Comparison of ENCODE assay signal across 10 mouse cellular contexts in the genomic region with DNA sequence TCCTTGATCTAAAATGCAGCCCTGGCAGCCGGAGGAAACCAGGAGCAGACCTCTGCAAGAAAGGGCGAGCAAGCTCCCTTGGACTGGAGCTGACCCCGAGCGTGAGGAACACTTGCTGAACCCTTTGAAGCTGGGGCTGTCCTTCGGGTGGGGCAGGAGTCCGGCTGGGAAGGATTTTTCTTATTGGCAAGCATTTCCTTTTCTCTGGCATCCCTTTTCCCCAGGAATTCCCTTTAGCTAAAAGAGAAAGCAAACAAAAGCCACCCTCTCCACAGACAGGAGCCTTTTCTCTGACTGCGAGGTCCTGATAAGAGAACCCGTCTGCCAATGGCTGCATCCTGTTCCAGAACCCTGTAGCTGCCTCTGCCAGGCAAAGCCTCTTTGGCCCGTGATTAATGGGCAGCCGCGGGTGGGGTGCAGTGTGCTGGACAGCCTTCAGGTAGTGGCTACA.
DNase-seq lines count a peak whose midpoint lies in the region; ATAC-seq and TF ChIP-seq lines count a peak whose summit lies in the region.
"Had no signal": no experiment of that assay in that cellular context is flagged by ENCODE, and none has a peak within 500 bp of the region (broad histone marks: within the 10 kb centered on the region; RNA-seq: fewer than 3 reads in every experiment).

No protein-coding gene starts in this region.

- DNase-seq in heart, adult 11 months: peak; percentile 96
- DNase-seq in heart, postnatal 25 days (ENCODE audit: low spot score): no peak
- DNase-seq in adrenal gland, adult 2 months: peak; percentile 63
- DNase-seq in heart, postnatal 0 days (ENCODE audit: low spot score): peak; percentile 50
- DNase-seq in left cerebral cortex, adult 9 months (ENCODE audit: low spot score in 2 of 2): no peak
- DNase-seq in cerebellum, adult 18-20 months: no peak

- H3K9me3 ChIP-seq in heart, postnatal 0 days (replicated peaks; ENCODE audit: control insufficient read depth, low read length): no peaks in the 10 kb centered on the region
- no peaks in the 10 kb centered on the region for H3K9me3 ChIP-seq in lung, embryonic 15.5 days
- H3K9me3 ChIP-seq: hindbrain, embryonic 15.5 days; liver, embryonic 15.5 days had no signal

- intact Hi-C loops in heart, postnatal 25 days (cut with DNase I): loop anchor here (5.0 kb wide), 1 partner anchor 51 kb away; no protein-coding TSS in a partner anchor

- H3K4me2 ChIP-seq in heart, postnatal 0 days (ENCODE audit: low read depth, low read length): peak overlapping the region; percentile 35
- H3K4me2 ChIP-seq in lung, embryonic 15.5 days: peak overlapping the region; percentile 21
- H3K4me2 ChIP-seq: hindbrain, embryonic 15.5 days; liver, embryonic 15.5 days had no signal

- no peak overlapping the region for H3K4me3 ChIP-seq in heart, postnatal 0 days (ENCODE audit: low read depth, low read length)
- H3K4me3 ChIP-seq in lung, embryonic 15.5 days: no peak overlapping the region
- H3K4me3 ChIP-seq: hindbrain, embryonic 15.5 days; liver, embryonic 15.5 days had no signal

- H3K9ac ChIP-seq in heart, postnatal 0 days (replicated peaks; ENCODE audit: low read depth, low read length): no peak overlapping the region
- no peak overlapping the region for H3K9ac ChIP-seq in lung, embryonic 15.5 days
- H3K9ac ChIP-seq: hindbrain, embryonic 15.5 days; liver, embryonic 15.5 days had no signal

- no peak for TF ChIP-seq CTCF in heart, postnatal 0 days (IDR thresholded peaks at IDR 0.05; ENCODE audit: low read depth)

- peaks cover 8% of the 10 kb centered on the region for H3K4me1 ChIP-seq in heart, postnatal 0 days (ENCODE audit: control insufficient read depth, insufficient read depth)
- H3K4me1 ChIP-seq in lung, embryonic 15.5 days: peaks cover 21% of the 10 kb centered on the region
- H3K4me1 ChIP-seq: hindbrain, embryonic 15.5 days had no signal

- 20% methylated on average over 11 of the region's 11 CpGs for whole genome bisulfite sequencing in heart, postnatal 0 days
- WGBS in lung, embryonic 15.5 days: 11% methylated on average over 11 of the region's 11 CpGs

- peak; percentile 72 for ATAC-seq in heart, postnatal 0 days (ENCODE audit: insufficient read depth, low read depth)
- peak; percentile 80 for ATAC-seq in lung, embryonic 15.5 days (ENCODE audit: borderline replicate concordance, extremely low read depth, low FRiP score, low TSS enrichment)
- ATAC-seq in frontal cortex, adult (ENCODE audit: low TSS enrichment): no peak

- no peaks in the 10 kb centered on the region for H3K36me3 ChIP-seq in heart, postnatal 0 days (replicated peaks; ENCODE audit: control insufficient read depth, insufficient read depth, low read length)
- no peaks in the 10 kb centered on the region for H3K36me3 ChIP-seq in lung, embryonic 15.5 days
- H3K36me3 ChIP-seq: hindbrain, embryonic 15.5 days; liver, embryonic 15.5 days had no signal

- H3K27ac ChIP-seq in heart, postnatal 0 days (ENCODE audit: low read depth): peak overlapping the region; percentile 68
- peak overlapping the region; percentile 92 for H3K27ac ChIP-seq in lung, embryonic 15.5 days
- H3K27ac ChIP-seq: hindbrain, embryonic 15.5 days; liver, embryonic 15.5 days had no signal

- no peak for TF ChIP-seq EP300 in heart, postnatal 0 days (IDR thresholded peaks at IDR 0.05; ENCODE audit: low read depth)

- no peaks in the 10 kb centered on the region for H3K27me3 ChIP-seq in heart, postnatal 0 days (ENCODE audit: control insufficient read depth, insufficient read depth, low read length)
- H3K27me3 ChIP-seq in lung, embryonic 15.5 days: no peaks in the 10 kb centered on the region
- H3K27me3 ChIP-seq: hindbrain, embryonic 15.5 days; liver, embryonic 15.5 days had no signal

Comparison
In these comparisons a context has a peak if more than half of its experiments do, and no peak if none do; other contexts are left out.
1. DNase-seq: peak in heart, adult 11 months (single experiment), adrenal gland, adult 2 months (single experiment) and heart, postnatal 0 days (single experiment); none in heart, postnatal 25 days (single experiment), left cerebral cortex, adult 9 months (0 of 2) and cerebellum, adult 18-20 months (0 of 2).